Mouse (Mus musculus) spleen, adult 2 months (tissue): ENCODE data around the gene Ddx21. TPM values are rescaled to one million over a fixed set of nuclear protein-coding genes. Genes with fewer than 3 reads are reported as not detected.
"Not testable (repeated sequence)": the region's sequence is repeated elsewhere in the genome, so short reads cannot be mapped to it uniquely, and the experiment has no call there.

Experiments used
- DNase-seq, 2 experiments: peaks; one replicate each; pipeline versions ENCODE4 v3.0.0 to v3.0.0-alpha.2; 2012 to 2021; ENCODE audit warnings: low spot score in 2 of 2, low read depth in 1 of 2
- H3K27ac ChIP-seq: fragments of 200-500 bp; 2 replicates; pipeline ENCODE4 v1.5.1; 2012; ENCODE audit warnings: low read length, inconsistent platforms; ENCODE audit not compliant: insufficient read depth
- H3K27me3 ChIP-seq: fragments of 200-500 bp; 2 replicates; pipeline ENCODE4 v1.6.1; 2012; ENCODE audit warnings: mild to moderate bottlenecking, moderate library complexity, low read length, inconsistent platforms; ENCODE audit not compliant: control insufficient read depth, insufficient read depth
- H3K36me3 ChIP-seq: fragments of 200-500 bp; 2 replicates; pipeline ENCODE4 v1.6.1; 2012; ENCODE audit warnings: mild to moderate bottlenecking, low read length, inconsistent platforms; ENCODE audit not compliant: control insufficient read depth, insufficient read depth
- H3K4me1 ChIP-seq: fragments of 200-500 bp; 2 replicates; pipeline ENCODE4 v1.6.1; 2011; ENCODE audit warnings: inconsistent platforms; ENCODE audit not compliant: control insufficient read depth, insufficient read depth, insufficient read length
- H3K4me3 ChIP-seq: fragments of 200-500 bp; 2 replicates; pipeline ENCODE4 v1.5.1; 2011; ENCODE audit warnings: mild to moderate bottlenecking, inconsistent platforms; ENCODE audit not compliant: insufficient read depth, insufficient read length; ENCODE audit errors: extremely low read depth
- CTCF ChIP-seq: fragments of 200-500 bp; IDR thresholded peaks from 2 replicates; pipeline ENCODE4 v1.5.1; 2011; ENCODE audit warnings: mild to moderate bottlenecking, inconsistent platforms; ENCODE audit not compliant: insufficient read depth, insufficient read length, insufficient replicate concordance; ENCODE audit errors: extremely low read depth
- POLR2A ChIP-seq: fragments of 200-500 bp; IDR thresholded peaks from 2 replicates; pipeline ENCODE4 v1.6.1; 2011; ENCODE audit warnings: low read depth, low read length, inconsistent platforms
- WGBS: fragments of 180-500 bp; shearing (Covaris S2); methylation state at CpG from one replicate; pipeline ENCODE4 v1.1.7; 2018; 5-methylcytosine and 5-hydroxymethylcytosine counted together
- polyA plus RNA-seq: library from polyadenylated mRNA; depleted of rRNA; stranded (reverse); fragments of >200 nt; gene quantifications from 2 replicates; pipeline ENCODE4 v1.2.3, GENCODE M21; 2012

Ddx21 gene
- polyA plus RNA-seq, 1 experiment: 11.8 TPM

DNA sequence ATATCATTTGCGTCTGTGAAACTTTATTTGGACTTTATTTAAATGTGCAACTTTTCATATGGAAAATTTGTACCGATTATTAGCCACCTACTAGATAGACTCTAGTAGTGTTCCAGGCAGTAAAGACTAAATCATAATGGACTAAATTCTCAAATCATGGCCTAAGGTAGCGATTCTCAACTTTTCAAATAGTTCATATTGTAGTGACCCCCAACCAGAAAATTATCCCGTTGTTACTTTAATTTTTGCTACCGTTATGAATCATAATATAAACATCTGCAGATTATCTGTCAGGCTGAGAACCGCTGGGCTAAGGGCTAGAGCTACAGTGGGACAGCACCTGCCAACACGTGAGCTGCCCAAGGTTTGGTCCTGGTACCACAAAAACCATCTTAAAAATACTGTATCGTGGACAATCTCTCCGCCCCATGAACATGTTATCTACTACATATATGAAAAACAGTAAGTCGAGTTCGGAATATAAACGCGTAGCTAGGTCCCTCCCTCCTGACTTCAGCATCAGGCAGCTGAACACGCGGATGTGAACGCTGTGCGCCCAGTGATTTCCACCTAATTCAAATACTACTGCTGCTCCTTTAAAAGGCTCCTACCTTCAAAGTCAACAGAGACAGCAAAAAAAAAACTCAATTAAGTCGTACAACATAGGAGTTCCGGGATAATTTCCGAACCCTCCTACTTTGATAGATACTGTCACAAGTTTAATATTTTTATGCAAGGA lies 859 bp downstream of the Ddx21 start:
- WGBS: 8% methylated on average over 20 of the region's 20 CpGs
- Histone ChIP-seq H3K27ac (no peak overlapping the region), H3K27me3 (no peaks in the 10 kb centered on the region), H3K36me3 (peaks cover 19% of the 10 kb centered on the region), H3K4me3 (peak overlapping the region; percentile 97), H3K4me1 (peaks cover 6% of the 10 kb centered on the region; the same call in 1 of the 2 replicates)
- TF ChIP-seq CTCF: no peak
- no peak for TF ChIP-seq POLR2A
- no peak for DNase-seq

DNA sequence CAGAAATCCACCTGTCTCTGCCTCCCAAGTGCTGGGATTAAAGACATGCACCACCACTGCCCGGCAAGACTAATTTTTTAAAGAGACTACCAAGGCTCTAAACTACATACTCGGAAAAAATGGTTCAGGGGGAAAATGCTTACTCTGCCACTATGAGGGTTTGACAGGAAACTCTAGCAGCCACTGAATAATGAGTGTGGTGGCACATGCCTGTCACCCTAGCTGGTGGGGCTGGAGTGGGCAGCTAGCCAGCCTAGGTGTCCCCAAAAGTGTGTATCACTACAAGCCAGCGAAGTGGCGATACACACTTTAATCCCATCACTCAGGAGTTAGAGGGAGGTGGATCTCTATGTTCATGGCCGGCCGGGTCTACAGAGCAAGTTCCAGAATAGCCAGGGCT lies 2.0 kb downstream of the Ddx21 start:
- Histone ChIP-seq H3K4me3 (no peak overlapping the region), H3K27me3 (no peaks in the 10 kb centered on the region), H3K36me3 (peaks cover 22% of the 10 kb centered on the region), H3K27ac (no peak overlapping the region), H3K4me1 (peaks cover 6% of the 10 kb centered on the region; the same call in 1 of the 2 replicates)
- TF ChIP-seq POLR2A (no peak), CTCF (no peak)
- no peak for DNase-seq
- WGBS: 63% methylated on average over 6 of the region's 6 CpGs

GRCm38 (mm10) chr10:62599311-62599710 lies 2.8 kb downstream of the Ddx21 start:
- not testable (repeated sequence) for H3K27me3 ChIP-seq, H3K4me1 ChIP-seq, H3K4me3 ChIP-seq, DNase-seq, H3K27ac ChIP-seq
- WGBS: 92% methylated on average over 3 of the region's 3 CpGs
- peaks cover 23% of the 10 kb centered on the region for H3K36me3 ChIP-seq

DNA sequence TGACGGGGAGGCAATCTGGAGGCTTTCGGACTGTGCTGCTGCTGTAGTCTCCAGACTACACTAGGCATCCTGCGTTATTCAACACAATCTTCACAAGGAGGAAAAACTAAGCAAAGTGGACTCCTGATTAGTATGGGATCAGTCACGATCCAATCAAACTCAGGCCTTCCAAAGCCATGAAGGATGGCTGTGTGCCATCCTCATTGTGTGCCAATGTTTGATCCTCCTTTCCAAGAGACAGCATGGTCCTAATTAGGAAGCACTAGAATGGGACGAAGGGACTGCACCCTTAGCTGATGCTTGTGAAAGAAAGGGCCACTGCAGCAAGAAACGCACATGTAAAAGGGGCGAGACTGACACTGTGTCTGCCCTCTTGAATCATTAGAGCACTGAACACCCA lies 9.6 kb downstream of the Ddx21 start:
- DNase-seq: no peak
- H3K36me3 ChIP-seq: peaks cover 53% of the 10 kb centered on the region
- 89% methylated on average over 7 of the region's 7 CpGs for WGBS

GRCm38 (mm10) chr10:62590200-62590599 lies 11.9 kb downstream of the Ddx21 start:
- TF ChIP-seq POLR2A: no peak
- peak; percentile 61; the same call in 1 of the 2 replicates for TF ChIP-seq CTCF
- no peaks in the 10 kb centered on the region for H3K27me3 ChIP-seq
- no peaks in the 10 kb centered on the region for H3K4me1 ChIP-seq
- peak; percentile 85 to 88 for DNase-seq
- no peak overlapping the region for H3K4me3 ChIP-seq
- H3K36me3 ChIP-seq: peaks cover 52% of the 10 kb centered on the region
- 24% methylated on average over 6 of the region's 6 CpGs for WGBS
- no peak overlapping the region for H3K27ac ChIP-seq

More for the DNA sequence above, 9.6 kb downstream of the Ddx21 start:
- TF ChIP-seq CTCF: no peak
- TF ChIP-seq POLR2A: no peak
- Histone ChIP-seq H3K4me3 (no peak overlapping the region), H3K4me1 (no peaks in the 10 kb centered on the region), H3K27ac (no peak overlapping the region), H3K27me3 (no peaks in the 10 kb centered on the region)

- Histone ChIP-seq H3K4me1 (no peaks in the 10 kb centered on the region), H3K4me3 (no peak overlapping the region), H3K27ac (no peak overlapping the region), H3K27me3 (no peaks in the 10 kb centered on the region), H3K36me3 (peaks cover 62% of the 10 kb centered on the region)
- 88% methylated on average over 4 of the region's 4 CpGs for WGBS
- no peak for DNase-seq
- TF ChIP-seq CTCF (no peak), POLR2A (no peak)
Observed at GRCm38 (mm10) chr10:62588616-62589015, 13.5 kb downstream of the Ddx21 start.

DNA sequence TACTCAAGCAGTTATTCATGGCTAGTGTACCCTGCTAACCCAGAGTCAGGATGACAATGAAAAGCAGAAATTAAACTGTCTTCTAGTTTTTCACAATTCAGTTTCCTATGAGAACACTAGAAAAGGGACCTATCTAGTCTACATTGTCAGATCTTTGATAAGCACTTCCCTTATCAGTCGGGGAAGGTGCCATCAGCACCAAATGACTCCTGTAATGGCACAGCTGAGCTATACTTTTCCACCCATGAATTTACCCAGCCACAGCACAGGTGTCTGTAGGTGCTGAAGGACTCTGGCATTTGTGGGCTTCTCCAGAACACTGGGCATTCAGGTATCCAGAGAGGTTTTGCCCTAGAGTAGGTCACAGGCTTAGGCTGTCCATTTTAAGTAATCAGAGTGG lies 18.8 kb downstream of the Ddx21 start:
- TF ChIP-seq CTCF (no peak), POLR2A (no peak)

More for the DNA sequence above, 18.8 kb downstream of the Ddx21 start:
- DNase-seq: no peak
- Histone ChIP-seq H3K27me3 (no peaks in the 10 kb centered on the region), H3K4me3 (no peak overlapping the region), H3K27ac (no peak overlapping the region), H3K4me1 (0 out of 2 replicates have a peak, but pooled peaks cover 2% of the 10 kb centered on the region), H3K36me3 (peaks cover 46% of the 10 kb centered on the region)
- WGBS: 68% methylated on average over 1 of the region's 1 CpGs
